Mouse (Mus musculus): Measurements from ENCODE around the gene Nr3c2.

- TF ChIP-seq CTCF (IDR thresholded peaks at IDR 0.05; ENCODE audit: low read depth, low read length): no peak
- TF ChIP-seq POLR2A (IDR thresholded peaks at IDR 0.05; ENCODE audit: borderline replicate concordance, low read depth, low read length): no peak
Observed at GRCm38 (mm10) chr8:77241381-77241780, 342.1 kb downstream of the Nr3c2 start.
